Mouse (Mus musculus) hindbrain, embryonic 10.5 days (tissue): ENCODE data around the gene Mfap2. TPM values are rescaled to one million over a fixed set of nuclear protein-coding genes. Genes with fewer than 3 reads are reported as not detected.

Experiments
- DNase-seq: peaks from one replicate; pipeline ENCODE4 v3.0.0-alpha.2; 2017; ENCODE audit warnings: low spot score
- H3K27ac ChIP-seq: fragments of 300-500 bp; sonication (generic); 2 replicates; pipeline ENCODE4 v1.5.1; 2016; ENCODE audit warnings: mild to moderate bottlenecking, moderate library complexity
- H3K27me3 ChIP-seq: fragments of 300-500 bp; sonication (generic); 2 replicates; pipeline ENCODE4 v1.6.1; 2016; ENCODE audit warnings: mild to moderate bottlenecking; ENCODE audit not compliant: poor library complexity, insufficient read depth, severe bottlenecking
- H3K36me3 ChIP-seq: fragments of 300-500 bp; sonication (generic); 2 replicates; pipeline ENCODE4 v1.6.1; 2016; ENCODE audit warnings: mild to moderate bottlenecking, moderate library complexity
- H3K4me1 ChIP-seq: fragments of 300-500 bp; sonication (generic); replicated peaks from 2 replicates; pipeline ENCODE4 v1.6.1; 2016; ENCODE audit warnings: mild to moderate bottlenecking
- H3K4me3 ChIP-seq: fragments of 300-500 bp; sonication (generic); 2 replicates; pipeline ENCODE4 v1.5.1; 2016; ENCODE audit warnings: mild to moderate bottlenecking, moderate library complexity
- H3K9me3 ChIP-seq: fragments of 300-500 bp; sonication (generic); 2 replicates; pipeline ENCODE4 v1.6.1; 2016; ENCODE audit warnings: mild to moderate bottlenecking, moderate library complexity
- WGBS: fragments of 180-500 bp; shearing (Covaris S2); methylation state at CpG from one replicate; pipeline ENCODE4 v1.1.7; 2016; 5-methylcytosine and 5-hydroxymethylcytosine counted together
- polyA plus RNA-seq: library from polyadenylated mRNA; unstranded; fragments of >200 nt; fragmentation: Nextera tagmentation; extraction: Ambion mirVana; gene quantifications from 2 replicates; pipeline ENCODE4 v1.2.1, GENCODE M21; 2016

Mfap2 gene
- polyA plus RNA-seq, result 307 and 334 TPM in 2 replicates

DNA sequence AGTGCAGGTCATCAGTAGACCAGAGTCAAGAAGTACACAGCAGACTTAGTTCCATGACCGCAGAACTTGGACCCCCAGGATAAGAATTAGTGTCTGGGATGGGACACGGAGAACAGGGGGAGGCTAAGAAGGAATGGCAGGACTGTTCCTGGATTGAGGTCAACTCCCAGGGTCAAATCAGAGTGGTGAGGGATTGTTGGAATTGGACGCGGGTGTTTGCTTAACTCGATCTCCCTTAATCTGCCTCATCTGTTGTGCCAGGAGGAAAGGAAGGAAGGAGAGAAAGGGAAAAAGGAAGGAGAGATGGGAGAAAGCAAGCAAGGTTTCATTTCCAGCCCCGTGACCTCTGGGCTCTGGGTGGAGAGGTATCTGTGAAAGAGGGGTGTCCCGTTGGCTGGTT is at the start of gene Mfap2:
TSS of gene Mfap2 (plus strand) at position 301 of the 400 bp plus-strand sequence.
- WGBS, result 21% methylated on average over 7 of the region's 7 CpGs
- DNase-seq, result no peak
- Histone ChIP-seq H3K27ac (peak within 1 kb of the TSS; percentile 98), H3K4me3 (peak within 1 kb of the TSS; percentile 75), H3K4me1 (peaks cover 44% of the 10 kb centered on the region), H3K36me3 (peaks cover 62% of the 10 kb centered on the region), H3K9me3 (peaks cover 6% of the 10 kb centered on the region; the same call in 1 of the 2 replicates), H3K27me3 (no peaks in the 10 kb centered on the region)

DNA sequence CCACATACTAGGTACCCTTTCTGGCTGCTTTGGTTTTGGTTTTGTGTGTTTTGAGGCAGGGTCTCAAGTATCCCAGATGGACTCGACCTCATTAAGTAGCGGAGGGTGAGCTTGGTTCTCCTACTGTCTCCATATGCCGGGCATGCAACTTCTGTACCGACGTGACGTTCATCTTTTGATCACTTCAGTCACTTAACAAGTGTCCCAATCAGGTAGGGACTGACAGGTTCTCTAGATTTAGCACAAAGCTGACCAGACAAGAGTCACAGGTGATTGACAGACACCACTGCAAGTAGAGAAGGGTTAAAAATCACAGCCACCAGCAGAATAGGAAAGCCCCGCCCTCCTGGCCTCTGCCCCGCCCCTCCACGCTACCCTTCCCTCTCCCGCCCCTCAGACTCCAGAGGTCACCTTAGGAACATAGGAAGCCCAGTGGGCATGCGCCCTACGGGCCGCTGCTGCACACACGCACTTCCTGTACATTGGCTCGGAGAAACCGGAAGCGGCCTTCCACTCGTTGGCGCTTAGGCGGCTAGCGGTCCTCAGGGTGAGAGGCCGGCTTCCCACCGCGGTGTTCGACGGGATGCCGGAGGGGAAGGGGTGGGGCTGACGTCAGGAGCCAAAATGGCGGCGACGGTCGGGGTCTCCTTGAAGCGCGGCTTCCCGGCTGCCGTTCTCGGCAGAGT is 49.3 kb upstream of the Mfap2 start, which contains the start of gene Sdhb:
TSS of gene Sdhb (plus strand) at position 423 of the 686 bp plus-strand sequence.
- no peaks in the 10 kb centered on the region for H3K9me3 ChIP-seq
- 3% methylated on average over 37 of the region's 37 CpGs for WGBS
- H3K36me3 ChIP-seq, result peaks cover 4% of the 10 kb centered on the region; the same call in 1 of the 2 replicates
- H3K27me3 ChIP-seq, result peaks cover 8% of the 10 kb centered on the region
- peak within 1 kb of the TSS; percentile 85 for H3K4me3 ChIP-seq
- H3K4me1 ChIP-seq, result peaks cover 52% of the 10 kb centered on the region
- peak; percentile 99 for DNase-seq
- H3K27ac ChIP-seq, result peak within 1 kb of the TSS; percentile 95

DNA sequence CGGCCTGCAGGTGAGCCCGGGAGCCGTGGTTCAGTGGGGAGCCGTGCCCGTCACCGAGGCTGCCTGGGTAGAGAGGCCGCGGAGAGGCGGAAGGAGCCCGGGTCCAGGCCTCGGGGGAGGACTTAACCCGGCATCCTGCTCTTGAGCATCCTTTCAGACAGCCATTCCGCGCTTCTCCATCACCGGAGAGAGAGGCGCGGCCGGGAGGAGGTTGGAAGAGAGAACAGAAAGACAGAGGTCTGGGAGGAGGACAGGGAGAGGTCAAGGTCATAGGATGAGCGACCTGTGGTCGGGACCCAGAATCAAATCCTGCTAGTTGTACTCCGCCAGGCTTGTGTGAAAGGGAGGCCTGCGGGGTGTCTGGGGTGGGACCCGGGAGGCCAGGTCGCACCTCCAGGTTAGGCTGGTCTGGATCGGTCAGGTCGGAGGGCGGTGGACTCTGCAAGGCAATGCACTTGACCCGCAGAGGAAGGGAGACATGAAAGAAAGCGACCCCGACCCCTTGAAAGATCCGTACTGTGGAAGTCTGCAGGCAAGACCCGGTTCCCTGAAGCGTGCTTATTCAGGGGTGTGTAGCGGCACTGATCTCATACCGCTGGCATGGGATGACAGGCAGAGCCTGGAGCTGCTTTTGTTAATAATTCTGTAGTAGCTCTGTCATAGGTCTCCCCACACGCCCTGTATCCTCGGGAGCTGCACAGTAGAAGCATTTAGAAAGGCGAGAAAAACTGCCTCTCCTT is 48.6 kb upstream of the Mfap2 start:
- 3% methylated on average over 38 of the region's 38 CpGs for WGBS
- no peaks in the 10 kb centered on the region for H3K9me3 ChIP-seq
- DNase-seq, result no peak
- peak overlapping the region; percentile 95 for H3K27ac ChIP-seq
- peaks cover 11% of the 10 kb centered on the region for H3K36me3 ChIP-seq
- peaks cover 8% of the 10 kb centered on the region for H3K27me3 ChIP-seq
- peaks cover 51% of the 10 kb centered on the region for H3K4me1 ChIP-seq
- H3K4me3 ChIP-seq, result peak overlapping the region; percentile 85

DNA sequence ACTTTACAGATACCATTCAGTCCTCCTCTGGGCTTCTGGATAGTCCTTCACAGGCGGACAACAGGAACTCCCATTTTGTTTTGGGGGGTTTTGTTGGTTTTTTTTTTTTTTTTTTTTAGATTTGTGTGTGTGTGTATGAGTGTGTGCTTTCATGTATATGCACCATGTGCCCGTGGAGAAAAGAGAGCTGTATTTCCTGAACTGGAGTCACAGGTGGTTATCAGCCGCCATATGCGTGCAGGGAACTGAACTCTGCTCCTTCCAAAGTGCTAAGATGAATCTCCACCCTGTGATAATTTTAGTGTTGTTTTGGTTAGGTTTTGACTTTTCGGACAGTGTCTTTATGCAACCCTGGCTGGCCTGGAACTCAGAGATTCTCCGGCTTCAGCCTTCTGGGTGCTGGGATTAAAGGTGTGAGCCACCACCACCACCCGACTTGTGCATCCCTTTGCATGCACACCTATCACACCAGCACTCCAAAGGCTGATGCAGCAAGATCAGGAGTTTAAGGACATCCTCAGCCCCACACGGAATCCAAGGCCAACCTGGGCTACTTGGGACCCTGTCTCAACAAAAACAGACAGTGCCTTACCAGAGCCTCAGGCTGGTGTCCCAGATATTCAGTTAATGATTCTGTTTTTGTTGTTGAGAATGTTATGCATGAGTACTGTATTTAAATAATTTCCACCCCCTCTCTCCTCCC is 47.9 kb upstream of the Mfap2 start:
- Histone ChIP-seq H3K9me3 (no peaks in the 10 kb centered on the region), H3K27me3 (peaks cover under 1% of the 10 kb centered on the region; the same call in 1 of the 2 replicates), H3K36me3 (peaks cover 18% of the 10 kb centered on the region), H3K4me3 (peak overlapping the region; percentile 85), H3K27ac (peak overlapping the region; percentile 95), H3K4me1 (peaks cover 44% of the 10 kb centered on the region)
- 78% methylated on average over 8 of the region's 8 CpGs for WGBS
- no peak for DNase-seq

DNA sequence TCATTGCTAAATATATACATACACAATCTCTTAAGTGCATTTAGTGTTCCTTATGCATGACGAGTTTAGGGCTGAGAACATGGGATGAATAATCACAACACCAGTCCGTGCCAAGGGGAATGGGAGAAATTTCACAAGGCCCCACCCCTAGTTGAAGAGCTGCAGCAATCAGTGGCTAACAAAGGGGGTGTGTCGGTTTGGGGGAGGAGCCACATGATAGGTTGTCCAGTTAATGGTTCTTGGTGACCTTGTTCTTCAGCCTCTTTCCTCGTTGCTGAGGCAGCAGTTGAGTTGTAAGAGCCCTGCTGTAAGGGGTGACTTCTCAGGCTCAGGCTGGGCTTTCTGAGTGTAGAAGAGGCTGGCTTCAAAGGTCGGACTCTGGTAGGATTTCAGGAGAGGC is 47.3 kb upstream of the Mfap2 start:
- peak overlapping the region; percentile 11; the same call in 1 of the 2 replicates for H3K4me3 ChIP-seq
- no peaks in the 10 kb centered on the region for H3K9me3 ChIP-seq
- peaks cover 38% of the 10 kb centered on the region for H3K4me1 ChIP-seq
- 52% methylated on average over 5 of the region's 5 CpGs for WGBS
- no peaks in the 10 kb centered on the region for H3K27me3 ChIP-seq
- H3K36me3 ChIP-seq, result peaks cover 24% of the 10 kb centered on the region
- DNase-seq, result no peak
- no peak overlapping the region for H3K27ac ChIP-seq

DNA sequence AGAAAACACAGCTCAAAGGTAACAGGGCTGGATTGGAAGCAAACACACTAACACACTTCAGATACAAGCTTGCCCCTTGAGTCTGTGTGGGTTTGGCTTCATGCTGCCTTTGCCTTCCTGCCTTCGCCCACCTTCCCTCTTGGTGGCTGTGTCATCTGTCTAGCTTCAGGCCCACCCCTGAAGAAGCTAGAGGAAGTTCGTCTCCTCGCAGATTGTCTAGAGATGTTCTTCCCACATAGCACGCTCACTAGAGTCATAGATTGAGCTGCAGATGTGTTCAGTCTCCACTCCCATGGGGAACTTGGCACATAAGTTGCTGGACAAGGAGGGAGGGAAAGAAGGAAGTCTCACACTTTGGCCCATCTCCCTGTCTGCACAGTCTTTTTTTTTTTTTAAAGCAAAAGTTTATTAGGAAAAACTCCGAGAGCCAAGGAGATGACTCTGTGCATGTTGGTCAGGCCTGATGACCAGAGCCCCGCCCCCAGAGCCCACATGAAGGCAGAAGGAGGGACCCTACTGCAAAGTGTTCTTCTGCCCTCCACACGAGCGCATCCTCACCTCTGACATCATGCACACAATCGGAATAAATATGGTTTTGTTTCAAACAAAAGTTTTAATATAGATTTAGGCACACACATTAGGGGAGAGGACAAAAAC is 46.1 kb upstream of the Mfap2 start:
- no peak for DNase-seq
- Histone ChIP-seq H3K4me1 (peaks cover 33% of the 10 kb centered on the region), H3K27me3 (no peaks in the 10 kb centered on the region), H3K27ac (no peak overlapping the region), H3K36me3 (peaks cover 34% of the 10 kb centered on the region), H3K4me3 (no peak overlapping the region), H3K9me3 (no peaks in the 10 kb centered on the region)
- WGBS, result 85% methylated on average over 9 of the region's 9 CpGs

DNA sequence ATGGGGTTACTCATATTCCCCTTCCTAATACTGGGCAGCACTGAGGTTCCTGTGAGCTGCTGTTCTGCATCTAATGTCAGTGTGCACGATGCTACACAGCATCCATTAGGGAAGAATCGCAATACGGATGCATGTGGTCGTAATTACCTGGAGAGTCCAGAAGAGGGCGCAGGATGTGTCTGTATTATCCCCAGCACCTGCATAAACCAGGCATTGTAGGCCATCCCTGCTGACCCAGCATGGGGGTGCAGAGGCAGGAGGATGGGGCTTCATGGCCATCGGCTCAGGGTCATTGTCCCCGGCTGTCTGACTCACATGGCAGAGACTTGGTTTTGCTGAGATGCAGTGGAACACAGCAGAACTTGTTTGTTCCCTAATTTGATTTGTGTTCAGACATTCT is 45.6 kb upstream of the Mfap2 start:
- Histone ChIP-seq H3K27me3 (no peaks in the 10 kb centered on the region), H3K4me1 (peaks cover 33% of the 10 kb centered on the region), H3K9me3 (no peaks in the 10 kb centered on the region), H3K36me3 (peaks cover 40% of the 10 kb centered on the region), H3K4me3 (no peak overlapping the region), H3K27ac (no peak overlapping the region)
- 21% methylated on average over 7 of the region's 7 CpGs for WGBS
- DNase-seq, result peak; percentile 76

DNA sequence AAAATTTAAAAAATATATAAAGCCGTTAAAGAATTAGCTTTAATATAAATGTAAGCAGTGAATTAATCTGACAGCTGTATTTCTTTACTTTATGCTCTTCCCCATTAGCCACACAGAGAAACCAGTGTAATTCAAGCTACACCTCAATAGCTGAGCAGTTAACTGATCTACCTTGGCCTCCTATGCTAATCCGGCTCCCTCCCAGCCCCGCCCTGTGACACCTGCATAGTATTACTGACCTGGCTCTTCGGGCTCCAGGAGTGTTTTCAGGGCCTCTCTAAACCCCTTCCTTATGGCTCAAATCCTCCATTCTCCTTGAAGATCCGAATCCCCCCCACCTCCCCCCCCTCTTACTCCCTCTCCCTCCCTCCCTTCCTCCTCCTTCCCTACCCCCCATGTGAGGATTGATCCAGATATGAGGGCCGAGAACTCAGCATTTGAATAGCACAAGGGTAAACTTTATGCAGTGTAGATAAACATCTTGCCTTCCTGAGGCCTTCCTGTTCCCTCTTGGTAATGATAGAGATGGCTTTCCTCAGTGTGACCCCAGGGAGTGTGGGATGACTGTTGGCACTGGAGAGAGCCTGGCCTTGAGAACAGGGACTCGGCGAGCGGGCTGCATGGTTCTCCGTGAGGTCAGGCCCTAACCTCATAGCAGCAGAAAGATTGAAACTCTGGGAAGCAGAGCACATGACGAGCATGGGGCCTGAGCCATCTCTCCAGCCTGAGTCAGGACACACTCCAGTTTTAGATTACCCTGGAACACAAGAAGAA is 42.6 kb upstream of the Mfap2 start:
- Histone ChIP-seq H3K4me1 (peaks cover 11% of the 10 kb centered on the region), H3K27me3 (no peaks in the 10 kb centered on the region), H3K27ac (no peak overlapping the region), H3K9me3 (no peaks in the 10 kb centered on the region), H3K36me3 (peaks cover 69% of the 10 kb centered on the region), H3K4me3 (no peak overlapping the region)
- no peak for DNase-seq
- WGBS, result 95% methylated on average over 11 of the region's 11 CpGs

DNA sequence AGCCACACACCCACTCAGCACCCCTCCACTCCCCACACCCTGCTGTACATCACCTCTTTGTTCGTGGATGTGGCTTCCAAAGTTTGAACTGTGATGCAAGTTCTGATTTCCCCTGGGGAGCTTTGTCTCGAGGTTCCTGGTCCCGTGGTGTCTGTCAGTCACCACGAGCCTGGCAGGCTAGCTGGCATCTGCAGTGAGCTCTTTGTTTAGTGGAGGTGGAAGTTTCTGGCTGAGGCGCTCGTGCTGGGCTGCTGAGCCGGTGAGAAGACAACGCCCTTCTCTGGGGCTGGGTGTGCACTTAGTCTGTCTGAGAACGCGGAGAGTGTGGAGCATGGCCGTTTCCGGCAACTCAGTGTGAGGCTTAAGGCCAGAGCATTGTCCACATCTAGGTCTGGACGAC is 38.5 kb upstream of the Mfap2 start:
- Histone ChIP-seq H3K9me3 (no peaks in the 10 kb centered on the region), H3K27me3 (no peaks in the 10 kb centered on the region), H3K4me1 (no peaks in the 10 kb centered on the region), H3K4me3 (no peak overlapping the region), H3K27ac (no peak overlapping the region), H3K36me3 (peaks cover 99% of the 10 kb centered on the region)
- 88% methylated on average over 13 of the region's 13 CpGs for WGBS
- no peak for DNase-seq

DNA sequence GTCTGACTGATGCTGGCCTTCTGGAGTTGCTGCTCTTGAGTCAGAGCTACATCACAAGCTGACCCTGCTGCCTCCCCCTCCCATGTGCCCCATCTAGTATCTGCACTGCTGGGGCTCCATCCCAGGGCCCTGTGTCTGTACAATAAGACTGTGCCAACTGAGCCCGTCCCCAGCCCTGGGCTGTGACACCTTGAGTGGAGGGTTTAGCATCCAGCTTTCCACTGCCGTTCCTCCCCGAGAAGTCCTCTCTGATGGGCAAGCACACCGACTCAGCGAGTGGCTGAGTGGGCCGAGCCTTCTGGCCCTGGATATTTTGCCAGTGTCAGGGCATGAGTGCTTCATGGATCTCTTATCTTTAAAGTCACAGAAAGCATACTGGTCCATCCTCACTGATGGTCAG is 35.8 kb upstream of the Mfap2 start:
- Histone ChIP-seq H3K27ac (no peak overlapping the region), H3K4me3 (no peak overlapping the region), H3K4me1 (0 out of 2 replicates have a peak, but pooled peaks cover 2% of the 10 kb centered on the region), H3K36me3 (peaks cover 100% of the 10 kb centered on the region), H3K27me3 (no peaks in the 10 kb centered on the region), H3K9me3 (no peaks in the 10 kb centered on the region)
- DNase-seq, result no peak
- 92% methylated on average over 6 of the region's 6 CpGs for WGBS

DNA sequence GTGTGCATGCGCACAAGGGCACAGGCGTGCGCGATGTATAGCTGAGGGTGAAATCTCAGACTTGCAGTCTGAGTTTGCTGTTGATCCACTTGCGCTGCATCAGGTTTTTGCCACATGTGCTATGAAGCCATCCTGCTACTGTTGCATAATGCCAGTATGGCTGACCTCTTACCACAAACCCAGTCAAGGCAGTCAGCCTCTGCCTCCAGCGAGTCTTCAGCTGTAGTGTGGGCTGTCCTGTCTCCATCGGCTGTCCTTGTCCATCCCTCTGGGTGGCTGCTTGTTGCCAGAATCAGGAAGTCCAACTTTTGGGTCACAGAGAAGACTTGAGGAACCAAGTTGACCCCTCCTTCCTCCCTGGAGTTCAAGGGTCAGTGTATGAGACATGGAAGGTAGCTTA is 34.9 kb upstream of the Mfap2 start:
- H3K4me1 ChIP-seq, result 0 out of 2 replicates have a peak, but pooled peaks cover 2% of the 10 kb centered on the region
- no peak for DNase-seq
- no peak overlapping the region for H3K4me3 ChIP-seq
- WGBS, result 95% methylated on average over 7 of the region's 7 CpGs
- no peak overlapping the region for H3K27ac ChIP-seq
- peaks cover 100% of the 10 kb centered on the region for H3K36me3 ChIP-seq
- H3K27me3 ChIP-seq, result no peaks in the 10 kb centered on the region
- H3K9me3 ChIP-seq, result no peaks in the 10 kb centered on the region

DNA sequence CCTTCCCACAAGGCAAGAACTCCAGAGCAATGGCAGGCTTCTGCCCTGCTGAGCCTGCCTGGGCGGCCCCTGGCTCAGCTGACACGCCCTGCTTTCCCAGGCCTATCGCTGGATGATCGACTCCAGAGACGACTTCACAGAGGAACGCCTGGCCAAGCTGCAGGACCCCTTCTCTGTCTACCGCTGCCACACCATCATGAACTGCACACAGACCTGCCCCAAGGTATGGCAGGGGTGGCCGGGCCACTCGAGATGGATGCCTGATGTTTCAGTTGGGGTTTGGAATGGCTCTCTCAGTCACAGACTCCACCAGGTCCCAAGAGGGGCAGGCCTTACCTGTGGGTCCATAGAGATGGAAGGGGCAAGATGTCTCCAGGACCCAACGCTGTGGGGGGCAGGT is 32.9 kb upstream of the Mfap2 start:
- H3K36me3 ChIP-seq, result peaks cover 95% of the 10 kb centered on the region

More for the DNA sequence above, 32.9 kb upstream of the Mfap2 start:
- Histone ChIP-seq H3K4me1 (0 out of 2 replicates have a peak, but pooled peaks cover 2% of the 10 kb centered on the region), H3K4me3 (no peak overlapping the region), H3K27me3 (no peaks in the 10 kb centered on the region), H3K9me3 (peaks cover 8% of the 10 kb centered on the region), H3K27ac (no peak overlapping the region)
- WGBS, result 90% methylated on average over 10 of the region's 10 CpGs
- DNase-seq, result no peak
